Mouse (Mus musculus) neural tube, embryonic 11.5 days (tissue): ENCODE data around the gene Gm49358. TPM values are rescaled to one million over a fixed set of nuclear protein-coding genes. Genes with fewer than 3 reads are reported as not detected.

Experiments
- ATAC-seq: fragments of 200-750 bp; cut with Nextera tagmentation; 2 replicates; pipeline ENCODE4 v1.8.0; 2017; ENCODE audit warnings: moderate number of reproducible peaks, mild to moderate bottlenecking, moderate TSS enrichment, moderate library complexity; ENCODE audit not compliant: insufficient read depth, low FRiP score, low TSS enrichment
- DNase-seq: peaks from one replicate; pipeline ENCODE4 v3.0.0-alpha.2; 2015; ENCODE audit warnings: low spot score
- H3K27ac ChIP-seq: fragments of 300-500 bp; sonication (generic); 2 replicates; pipeline ENCODE4 v1.5.1; 2014; ENCODE audit warnings: low read depth, mild to moderate bottlenecking, low read length
- H3K27me3 ChIP-seq: fragments of 300-500 bp; sonication (generic); 2 replicates; pipeline ENCODE4 v1.6.1; 2014; ENCODE audit warnings: mild to moderate bottlenecking, low read length, mixed read lengths; ENCODE audit not compliant: control insufficient read depth, insufficient read depth
- H3K36me3 ChIP-seq: fragments of 300-500 bp; sonication (generic); 2 replicates; pipeline ENCODE4 v1.6.1; 2014; ENCODE audit warnings: mild to moderate bottlenecking, low read length, moderate library complexity, mixed read lengths; ENCODE audit not compliant: control insufficient read depth, insufficient read depth
- H3K4me1 ChIP-seq: fragments of 300-500 bp; sonication (generic); 2 replicates; pipeline ENCODE4 v1.6.1; 2014; ENCODE audit warnings: low read length, mixed read lengths; ENCODE audit not compliant: control insufficient read depth, insufficient read depth
- H3K4me2 ChIP-seq: fragments of 300-500 bp; sonication (generic); 2 replicates; pipeline ENCODE4 v1.6.1; 2014; ENCODE audit warnings: low read depth, mild to moderate bottlenecking, moderate library complexity
- H3K4me3 ChIP-seq: fragments of 300-500 bp; sonication (generic); 2 replicates; pipeline ENCODE4 v1.5.1; 2014; ENCODE audit warnings: low read depth, low read length
- H3K9ac ChIP-seq: fragments of 300-500 bp; sonication (generic); 2 replicates; pipeline ENCODE4 v1.6.1; 2014; ENCODE audit warnings: mild to moderate bottlenecking, low read length
- H3K9me3 ChIP-seq: fragments of 300-500 bp; sonication (generic); 2 replicates; pipeline ENCODE4 v1.6.1; 2016; ENCODE audit warnings: low read length; ENCODE audit not compliant: control insufficient read depth
- WGBS: fragments of 180-500 bp; shearing (Covaris S2); extraction: QIAGEN DNeasy Blood & Tissue Kit; methylation state at CpG from one replicate; pipeline ENCODE4 v1.1.7; 2014; 5-methylcytosine and 5-hydroxymethylcytosine counted together
- polyA plus RNA-seq: library from polyadenylated mRNA; unstranded; fragments of >200 nt; fragmentation: Nextera tagmentation; extraction: Ambion mirVana; gene quantifications from 2 replicates; pipeline ENCODE4 v1.2.1, GENCODE M21; 2014

Gene Gm49358
- polyA plus RNA-seq, 1 experiment from 2014 or later: not detected

- no peak overlapping the region for H3K4me3 ChIP-seq
- no peaks in the 10 kb centered on the region for H3K4me1 ChIP-seq
- H3K4me2 ChIP-seq: no peak overlapping the region
- H3K27ac ChIP-seq: no peak overlapping the region
- no peaks in the 10 kb centered on the region for H3K9me3 ChIP-seq
- H3K27me3 ChIP-seq: no peaks in the 10 kb centered on the region
- 81% methylated on average over 4 of the region's 4 CpGs for WGBS
- ATAC-seq (no peak), DNase-seq (no peak)
- H3K36me3 ChIP-seq: no peaks in the 10 kb centered on the region
- H3K9ac ChIP-seq: no peak overlapping the region
Measured at GRCm38 (mm10) chr10:86860396-86860795, 96.6 kb downstream of the Gm49358 start.

GRCm38 (mm10) chr10:86862496-86862895 is 98.7 kb downstream of the Gm49358 start:
- DNase-seq: no peak
- no peak overlapping the region for H3K4me3 ChIP-seq
- H3K9me3 ChIP-seq: no peaks in the 10 kb centered on the region
- WGBS: 91% methylated on average over 6 of the region's 6 CpGs
- H3K9ac ChIP-seq: no peak overlapping the region
- H3K36me3 ChIP-seq: no peaks in the 10 kb centered on the region
- no peak overlapping the region for H3K27ac ChIP-seq
- H3K4me2 ChIP-seq: no peak overlapping the region
- no peaks in the 10 kb centered on the region for H3K27me3 ChIP-seq
- no peaks in the 10 kb centered on the region for H3K4me1 ChIP-seq
- ATAC-seq: no peak

GRCm38 (mm10) chr10:86863429-86863828 is 99.7 kb downstream of the Gm49358 start:
- Histone ChIP-seq H3K36me3 (no peaks in the 10 kb centered on the region), H3K9me3 (no peaks in the 10 kb centered on the region), H3K4me2 (no peak overlapping the region), H3K27ac (no peak overlapping the region), H3K27me3 (no peaks in the 10 kb centered on the region), H3K9ac (no peak overlapping the region), H3K4me3 (no peak overlapping the region), H3K4me1 (no peaks in the 10 kb centered on the region)
- DNase-seq: no peak
- ATAC-seq: no peak
- 86% methylated on average over 6 of the region's 6 CpGs for WGBS

- Histone ChIP-seq H3K4me3 (no peak overlapping the region), H3K36me3 (no peaks in the 10 kb centered on the region), H3K27me3 (no peaks in the 10 kb centered on the region), H3K4me2 (no peak overlapping the region), H3K27ac (no peak overlapping the region), H3K9me3 (no peaks in the 10 kb centered on the region), H3K4me1 (no peaks in the 10 kb centered on the region), H3K9ac (no peak overlapping the region)
- 78% methylated on average over 7 of the region's 7 CpGs for WGBS
- DNase-seq: no peak
- no peak for ATAC-seq
Measured at GRCm38 (mm10) chr10:86872121-86872520, 108.3 kb downstream of the Gm49358 start.

- DNase-seq: no peak
- no peak overlapping the region for H3K4me2 ChIP-seq
- no peaks in the 10 kb centered on the region for H3K27me3 ChIP-seq
- H3K9me3 ChIP-seq: no peaks in the 10 kb centered on the region
- no peak overlapping the region for H3K27ac ChIP-seq
- H3K36me3 ChIP-seq: no peaks in the 10 kb centered on the region
- no peak for ATAC-seq
- H3K4me3 ChIP-seq: no peak overlapping the region
- no peak overlapping the region for H3K9ac ChIP-seq
- no peaks in the 10 kb centered on the region for H3K4me1 ChIP-seq
- 73% methylated on average over 5 of the region's 5 CpGs for WGBS
Measured at GRCm38 (mm10) chr10:86872591-86872990, 108.8 kb downstream of the Gm49358 start.

- no peak overlapping the region for H3K27ac ChIP-seq
- ATAC-seq: no peak
Measured at GRCm38 (mm10) chr10:86878721-86879120, 114.9 kb downstream of the Gm49358 start.

GRCm38 (mm10) chr10:86880071-86880806 is 116.5 kb downstream of the Gm49358 start:
- Histone ChIP-seq H3K9me3 (no peaks in the 10 kb centered on the region), H3K27ac (no peak overlapping the region), H3K36me3 (no peaks in the 10 kb centered on the region), H3K4me1 (no peaks in the 10 kb centered on the region), H3K4me2 (no peak overlapping the region), H3K4me3 (no peak overlapping the region), H3K27me3 (no peaks in the 10 kb centered on the region), H3K9ac (no peak overlapping the region)
- DNase-seq (no peak), ATAC-seq (no peak)
- WGBS: 56% methylated on average over 5 of the region's 5 CpGs

More at GRCm38 (mm10) chr10:86878721-86879120, 114.9 kb downstream of the Gm49358 start:
- Histone ChIP-seq H3K9me3 (no peaks in the 10 kb centered on the region), H3K27me3 (no peaks in the 10 kb centered on the region), H3K9ac (no peak overlapping the region), H3K4me2 (no peak overlapping the region), H3K4me3 (no peak overlapping the region), H3K36me3 (no peaks in the 10 kb centered on the region), H3K4me1 (no peaks in the 10 kb centered on the region)
- no peak for DNase-seq
- WGBS: 79% methylated on average over 7 of the region's 7 CpGs

GRCm38 (mm10) chr10:86881448-86881847 is 117.7 kb downstream of the Gm49358 start:
- no peak overlapping the region for H3K4me2 ChIP-seq
- H3K27me3 ChIP-seq: no peaks in the 10 kb centered on the region
- no peaks in the 10 kb centered on the region for H3K9me3 ChIP-seq
- no peak overlapping the region for H3K9ac ChIP-seq
- no peak overlapping the region for H3K4me3 ChIP-seq
- no peaks in the 10 kb centered on the region for H3K4me1 ChIP-seq
- ATAC-seq (no peak), DNase-seq (no peak)
- no peaks in the 10 kb centered on the region for H3K36me3 ChIP-seq
- no peak overlapping the region for H3K27ac ChIP-seq
